Mouse (Mus musculus) ES-E14 (cell line): ENCODE results near the gene Mdp1.

Experiments
- CHD2 ChIP-seq: IDR thresholded peaks from 2 replicates; pipeline ENCODE4 v1.6.1; 2014; ENCODE audit warnings: mild to moderate bottlenecking, low read depth, low read length, inconsistent platforms
- ZNF384 ChIP-seq: IDR thresholded peaks from 2 replicates; pipeline ENCODE4 v1.6.1; 2012; ENCODE audit warnings: low read depth, low read length, inconsistent platforms

DNA sequence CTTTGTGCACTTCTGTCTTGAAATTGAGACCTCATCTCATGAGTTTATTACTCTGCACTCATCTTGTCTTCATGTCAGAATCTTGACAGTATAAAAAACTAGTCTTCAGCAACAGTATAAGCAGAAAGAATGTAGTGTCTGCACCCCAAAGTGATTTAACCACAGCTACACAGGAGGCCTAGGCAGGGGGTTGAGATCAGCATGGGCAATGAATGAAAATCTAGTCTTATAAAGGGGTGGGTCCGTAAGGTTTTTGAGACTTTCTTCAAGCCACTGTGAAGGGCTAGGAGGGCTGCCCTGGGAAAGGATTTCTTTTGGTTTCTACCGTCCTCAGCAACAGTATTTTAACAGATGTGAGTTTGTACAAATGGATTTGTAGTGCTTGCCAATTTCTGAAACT, 328 bp upstream of the Mdp1 start:
- TF ChIP-seq CHD2 (no peak), ZNF384 (no peak)
